Mouse (Mus musculus): Measurements from ENCODE around the gene Capn9. TPM values are rescaled to one million over a fixed set of nuclear protein-coding genes. Genes with fewer than 3 reads are reported as not detected.

Capn9 gene
- polyA plus RNA-seq, 1 experiment from 2014 or later = 0.39 TPM

DNA sequence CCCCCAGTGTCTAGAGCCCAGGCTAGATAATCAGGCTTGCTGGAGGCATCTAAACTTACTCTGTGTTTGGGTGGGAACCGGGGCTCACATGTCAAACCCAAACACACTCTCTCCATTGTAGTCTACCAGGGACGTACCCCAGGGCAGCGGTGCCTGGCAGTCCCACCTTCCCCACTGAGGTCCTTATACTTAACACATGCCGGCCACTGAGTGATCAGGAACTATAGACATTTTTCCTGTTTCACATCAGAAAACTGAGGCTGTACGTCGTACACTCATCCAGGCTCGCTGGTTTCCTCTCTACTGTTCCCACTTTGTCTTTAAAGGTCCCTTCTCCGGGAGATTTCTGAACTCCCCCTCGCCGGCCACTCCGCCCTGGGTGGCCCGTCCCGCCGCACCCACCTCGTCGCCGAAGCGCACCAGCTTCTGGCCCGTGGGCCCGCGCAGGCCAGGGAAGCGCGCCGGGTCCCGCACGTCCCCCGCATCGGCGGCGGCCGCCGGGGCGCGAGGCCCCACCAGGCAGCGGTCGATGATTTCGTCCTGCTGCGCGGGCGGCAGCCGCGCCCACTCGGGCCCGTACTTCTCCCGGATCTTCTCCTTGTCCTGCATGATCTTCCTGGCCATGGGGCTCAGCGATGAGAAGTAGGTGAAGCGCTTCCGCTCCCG lies 86.7 kb downstream of the Capn9 start:
- Histone ChIP-seq H3K4me1 (ENCODE audit: control insufficient read depth, insufficient read depth, low read length) (peaks cover 48% of the 10 kb centered on the region), H3K9ac (ENCODE audit: low read length) (peak overlapping the region; percentile 100), H3K36me3 (ENCODE audit: control insufficient read depth, insufficient read depth) (no peaks in the 10 kb centered on the region), H3K4me2 (ENCODE audit: low read depth, low read length) (peak overlapping the region; percentile 66), H3K27me3 (ENCODE audit: control insufficient read depth, insufficient read depth, low read length) (no peaks in the 10 kb centered on the region), H3K4me3 (ENCODE audit: low read length) (peak overlapping the region; percentile 96), H3K9me3 (replicated peaks; ENCODE audit: control insufficient read depth, low read length) (no peaks in the 10 kb centered on the region), H3K27ac (ENCODE audit: low read length) (peak overlapping the region; percentile 95)
- under 1% methylated on average over 48 of the region's 49 CpGs for WGBS
- ATAC-seq (replicated peaks; ENCODE audit: extremely low read depth, insufficient read depth, low FRiP score) = peak; percentile 10

- WGBS = 2% methylated on average over 67 of the region's 69 CpGs
- H3K9me3 ChIP-seq (replicated peaks; ENCODE audit: control insufficient read depth, low read length) = no peaks in the 10 kb centered on the region
- peak within 1 kb of the TSS; percentile 100 for H3K9ac ChIP-seq (ENCODE audit: low read length)
- H3K4me3 ChIP-seq (ENCODE audit: low read length) = peak within 1 kb of the TSS; percentile 96
- no peaks in the 10 kb centered on the region for H3K27me3 ChIP-seq (ENCODE audit: control insufficient read depth, insufficient read depth, low read length)
- H3K4me1 ChIP-seq (ENCODE audit: control insufficient read depth, insufficient read depth, low read length) = peaks cover 41% of the 10 kb centered on the region
- peak; percentile 90 for ATAC-seq (replicated peaks; ENCODE audit: extremely low read depth, insufficient read depth, low FRiP score)
- H3K27ac ChIP-seq (ENCODE audit: low read length) = peak within 1 kb of the TSS; percentile 95
- no peaks in the 10 kb centered on the region for H3K36me3 ChIP-seq (ENCODE audit: control insufficient read depth, insufficient read depth)
- peak within 1 kb of the TSS; percentile 66 for H3K4me2 ChIP-seq (ENCODE audit: low read depth, low read length)
Observed at GRCm38 (mm10) chr8:124663112-124663873, 87.4 kb downstream of the Capn9 start, which contains the start of gene 2310022B05Rik. Gene 2310022B05Rik, minus strand, starts transcription at chr8:124663369.

DNA sequence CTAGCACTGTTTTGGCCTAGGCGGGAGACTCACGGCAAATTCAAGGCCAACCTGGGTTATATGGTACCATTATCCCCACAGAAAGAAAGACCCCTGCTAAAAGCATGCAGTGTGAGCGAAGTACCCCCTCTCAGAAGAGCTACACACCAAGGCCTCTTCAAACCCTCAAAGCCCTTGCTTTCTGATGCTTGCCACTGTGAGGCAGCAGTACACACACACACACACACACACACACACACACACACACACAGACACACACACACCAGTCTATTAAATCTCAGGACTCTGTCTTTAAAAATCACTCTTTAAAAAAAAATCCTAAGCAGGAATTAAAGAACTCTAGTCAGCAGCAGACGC lies 87.9 kb downstream of the Capn9 start:
- 62% methylated on average over 4 of the region's 4 CpGs for WGBS
- Histone ChIP-seq H3K4me1 (ENCODE audit: control insufficient read depth, insufficient read depth, low read length) (peaks cover 35% of the 10 kb centered on the region), H3K27me3 (ENCODE audit: control insufficient read depth, insufficient read depth, low read length) (no peaks in the 10 kb centered on the region), H3K36me3 (ENCODE audit: control insufficient read depth, insufficient read depth) (no peaks in the 10 kb centered on the region), H3K4me2 (ENCODE audit: low read depth, low read length) (peak overlapping the region; percentile 66), H3K9me3 (replicated peaks; ENCODE audit: control insufficient read depth, low read length) (no peaks in the 10 kb centered on the region), H3K4me3 (ENCODE audit: low read length) (peak overlapping the region; percentile 96), H3K27ac (ENCODE audit: low read length) (peak overlapping the region; percentile 95), H3K9ac (ENCODE audit: low read length) (peak overlapping the region; percentile 100; the same call in 1 of the 2 replicates)
- ATAC-seq (replicated peaks; ENCODE audit: extremely low read depth, insufficient read depth, low FRiP score) = no peak

GRCm38 (mm10) chr8:124664414-124664813 lies 88.5 kb downstream of the Capn9 start:
- peaks cover 31% of the 10 kb centered on the region for H3K4me1 ChIP-seq (ENCODE audit: control insufficient read depth, insufficient read depth, low read length)
- WGBS = 49% methylated on average over 3 of the region's 3 CpGs
- no peak for ATAC-seq (replicated peaks; ENCODE audit: extremely low read depth, insufficient read depth, low FRiP score)
- no peaks in the 10 kb centered on the region for H3K27me3 ChIP-seq (ENCODE audit: control insufficient read depth, insufficient read depth, low read length)
- peak overlapping the region; percentile 95 for H3K27ac ChIP-seq (ENCODE audit: low read length)
- H3K4me3 ChIP-seq (ENCODE audit: low read length) = no peak overlapping the region
- no peaks in the 10 kb centered on the region for H3K36me3 ChIP-seq (ENCODE audit: control insufficient read depth, insufficient read depth)
- H3K4me2 ChIP-seq (ENCODE audit: low read depth, low read length) = peak overlapping the region; percentile 5; the same call in 1 of the 2 replicates
- H3K9ac ChIP-seq (ENCODE audit: low read length) = no peak overlapping the region
- no peaks in the 10 kb centered on the region for H3K9me3 ChIP-seq (replicated peaks; ENCODE audit: control insufficient read depth, low read length)

Other genes with a start within 250 kb of the Capn9 start
- 1.5 and 1.9 TPM in 2 replicates for gene Pgbd5, start 136.5 kb upstream of the Capn9 start, polyA plus RNA-seq (2015; fragmentation: Nextera tagmentation; extraction: Ambion mirVana)
- gene Cog2, start 55.3 kb upstream of the Capn9 start, polyA plus RNA-seq (2015; fragmentation: Nextera tagmentation; extraction: Ambion mirVana) = 23.2 and 23.8 TPM in 2 replicates
- gene Agt, start 6.4 kb upstream of the Capn9 start, polyA plus RNA-seq (2015; fragmentation: Nextera tagmentation; extraction: Ambion mirVana) = 2.1 and 2.6 TPM in 2 replicates
- 39.3 and 47.7 TPM in 2 replicates for gene 2310022B05Rik, start 87.3 kb downstream of the Capn9 start, polyA plus RNA-seq (2015; fragmentation: Nextera tagmentation; extraction: Ambion mirVana)
- gene Ttc13, start 145.9 kb downstream of the Capn9 start, polyA plus RNA-seq (2015; fragmentation: Nextera tagmentation; extraction: Ambion mirVana) = 27.5 and 28.2 TPM in 2 replicates
- 15.8 and 16.0 TPM in 2 replicates for gene Arv1, start 146.0 kb downstream of the Capn9 start, polyA plus RNA-seq (2015; fragmentation: Nextera tagmentation; extraction: Ambion mirVana)
- gene Fam89a, start 175.7 kb downstream of the Capn9 start, polyA plus RNA-seq (2015; fragmentation: Nextera tagmentation; extraction: Ambion mirVana) = 1.6 and 1.9 TPM in 2 replicates
- 0.14 and 0.17 TPM in 2 replicates for gene Trim67, start 217.0 kb downstream of the Capn9 start, polyA plus RNA-seq (2015; fragmentation: Nextera tagmentation; extraction: Ambion mirVana)